Mouse (Mus musculus) layer of hippocampus, adult 11-12 months (tissue): Measurements from ENCODE around the gene Gm20388.

Experiments used
- DNase-seq: peaks from one replicate; pipeline ENCODE4 v3.0.0; 2022; ENCODE audit warnings: low spot score

The Gm20388 gene

DNA sequence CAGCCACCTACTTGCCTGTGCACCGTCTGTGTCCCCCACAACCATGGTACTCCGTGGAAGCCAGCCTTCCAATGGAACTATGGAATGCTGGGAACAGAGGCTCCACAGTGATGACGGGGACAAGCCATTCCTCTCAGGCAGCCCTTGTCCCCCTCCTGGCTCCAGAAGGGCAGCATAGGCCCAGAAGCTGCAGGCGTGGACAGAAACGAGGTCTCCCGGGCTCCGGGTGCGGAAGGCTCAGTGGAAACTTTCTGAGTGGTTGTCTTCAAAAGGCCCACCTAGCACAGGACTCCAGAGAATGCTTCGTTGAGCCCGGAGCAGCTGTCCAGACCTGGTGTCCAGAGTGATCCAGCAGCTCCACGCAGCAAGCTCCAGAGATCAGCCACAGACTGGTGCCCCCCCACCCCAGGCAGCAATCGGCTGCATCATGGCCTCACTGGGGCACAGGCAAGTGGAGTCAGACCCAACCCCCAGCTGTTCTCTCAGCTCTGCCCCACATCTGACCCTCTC, 1633.7 kb downstream of the Gm20388 start, which contains the start of gene 1700018B08Rik:
Gene 1700018B08Rik (minus strand): TSS at position 45 of the 510 bp plus-strand sequence.
- DNase-seq = no peak

DNA sequence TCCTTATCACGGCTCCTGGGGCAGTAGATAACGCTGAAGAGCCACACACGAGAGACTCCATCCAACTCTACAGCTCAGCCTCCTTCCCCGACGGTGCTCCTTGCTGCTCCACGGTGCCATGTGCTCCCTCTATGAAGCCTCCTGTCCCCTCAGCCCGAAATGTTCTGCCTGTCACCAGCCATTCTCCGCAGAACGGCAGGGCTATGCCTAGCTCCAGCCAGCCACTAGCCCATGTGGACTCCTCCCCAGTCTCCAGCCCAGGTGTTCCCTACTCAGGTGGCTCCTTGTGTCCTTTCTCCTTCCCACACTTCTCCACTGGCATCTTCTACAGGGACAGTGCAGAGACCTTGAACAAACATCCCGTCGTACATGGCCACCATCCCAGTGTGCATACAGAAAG, 1634.3 kb downstream of the Gm20388 start:
- DNase-seq = no peak

DNA sequence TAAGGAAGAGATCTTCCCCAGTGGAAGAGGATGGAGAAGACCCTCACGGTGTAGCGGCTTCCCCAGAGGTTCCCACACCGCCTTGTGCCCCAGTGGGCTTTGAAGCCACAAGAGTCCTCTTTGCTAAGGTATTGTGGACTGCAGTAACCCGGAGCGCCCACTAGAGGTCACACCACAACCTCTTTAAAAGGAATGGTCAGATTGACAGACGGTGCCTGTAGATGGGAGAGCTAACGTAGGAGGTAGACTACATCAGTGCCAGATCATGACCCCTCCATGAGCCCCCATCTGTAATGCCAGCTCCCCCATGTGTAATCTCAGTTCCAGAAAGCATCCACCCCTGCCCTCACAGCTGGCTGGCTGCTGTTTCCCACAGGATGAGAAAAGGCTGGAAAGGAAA, 1636.5 kb downstream of the Gm20388 start:
- peak; percentile 77 for DNase-seq

DNA sequence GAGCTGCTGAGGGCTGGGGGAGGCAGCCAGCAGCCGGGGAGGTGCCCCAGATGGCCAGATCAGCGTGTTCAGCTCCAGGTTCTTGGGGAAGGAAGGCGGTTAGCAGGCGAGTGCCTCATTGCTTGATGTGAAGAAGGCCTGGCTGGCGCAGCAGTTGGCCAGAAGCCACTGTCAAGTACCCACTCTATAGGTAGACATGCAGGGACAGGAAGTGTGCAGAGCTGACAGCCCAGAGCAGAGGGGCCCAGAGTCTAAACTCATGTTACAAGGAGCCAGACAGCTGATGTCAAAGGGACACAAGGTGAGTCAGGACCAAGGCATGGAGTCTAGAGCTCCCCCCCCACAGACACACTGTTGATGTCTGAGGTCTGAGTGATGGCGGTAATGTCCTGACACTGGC, 1639.4 kb downstream of the Gm20388 start:
- DNase-seq = no peak

DNA sequence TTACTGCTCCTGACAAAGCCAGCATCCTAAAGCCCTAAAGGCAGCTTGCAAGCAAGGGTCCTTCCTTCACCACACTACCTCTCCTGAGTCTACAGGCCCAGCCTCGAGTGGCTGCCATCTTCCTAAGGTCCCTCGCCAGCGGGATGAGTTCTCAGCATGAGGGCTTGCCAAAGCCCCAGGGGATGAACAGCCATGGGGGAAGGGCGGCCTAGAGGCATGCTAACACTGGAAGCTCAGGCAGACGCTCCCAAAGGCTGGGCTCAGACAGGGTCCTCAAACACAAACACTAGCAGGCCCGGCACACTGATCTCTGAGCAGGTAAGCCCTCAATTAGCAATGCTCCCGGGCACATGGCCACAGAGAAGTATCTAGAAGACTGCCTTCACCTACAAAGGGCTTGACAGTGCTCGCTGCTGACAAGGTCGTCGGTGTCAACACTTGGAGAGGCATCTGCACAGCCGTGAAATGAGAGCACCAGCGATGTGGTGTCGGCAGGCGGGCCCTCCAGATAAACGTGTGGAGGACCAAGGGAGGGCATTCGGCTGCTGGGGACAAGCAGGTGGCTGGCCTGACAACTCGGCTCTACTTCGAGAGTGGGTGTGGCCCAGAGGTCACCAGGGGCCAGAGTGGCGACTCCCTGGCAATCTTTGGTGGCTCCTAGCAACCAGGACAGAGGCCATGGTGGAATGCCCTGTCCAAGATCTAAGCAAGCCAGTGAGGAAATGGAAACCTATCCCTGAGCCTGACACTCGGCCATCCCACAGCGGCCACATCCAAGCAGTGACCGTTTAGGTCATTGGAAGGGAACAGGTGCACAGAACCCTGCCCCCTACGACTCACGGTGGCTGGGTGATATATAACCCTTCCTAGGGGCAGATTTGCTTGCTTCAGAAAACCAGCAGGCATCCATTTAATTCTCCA, 1640.7 kb downstream of the Gm20388 start:
- DNase-seq = no peak

DNA sequence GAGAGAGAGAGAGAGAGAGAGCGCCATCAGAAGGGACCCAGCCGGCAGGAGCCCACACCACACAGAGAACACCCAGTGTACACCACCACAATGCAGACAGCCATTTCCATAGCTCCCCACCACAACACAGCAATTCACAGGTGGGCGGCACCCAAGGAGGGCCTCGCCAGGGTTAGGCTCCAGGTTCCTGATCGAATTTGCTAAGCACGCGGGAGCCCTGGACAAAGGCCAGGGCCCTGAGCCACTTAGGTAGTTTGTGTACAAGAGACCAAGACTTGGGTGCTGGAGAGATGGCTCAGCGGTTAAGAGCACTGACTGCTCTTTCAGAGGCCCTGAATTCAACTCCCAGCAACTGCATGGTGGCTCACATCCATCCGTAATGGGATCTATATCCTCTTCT, 1641.9 kb downstream of the Gm20388 start:
- DNase-seq = no peak

DNA sequence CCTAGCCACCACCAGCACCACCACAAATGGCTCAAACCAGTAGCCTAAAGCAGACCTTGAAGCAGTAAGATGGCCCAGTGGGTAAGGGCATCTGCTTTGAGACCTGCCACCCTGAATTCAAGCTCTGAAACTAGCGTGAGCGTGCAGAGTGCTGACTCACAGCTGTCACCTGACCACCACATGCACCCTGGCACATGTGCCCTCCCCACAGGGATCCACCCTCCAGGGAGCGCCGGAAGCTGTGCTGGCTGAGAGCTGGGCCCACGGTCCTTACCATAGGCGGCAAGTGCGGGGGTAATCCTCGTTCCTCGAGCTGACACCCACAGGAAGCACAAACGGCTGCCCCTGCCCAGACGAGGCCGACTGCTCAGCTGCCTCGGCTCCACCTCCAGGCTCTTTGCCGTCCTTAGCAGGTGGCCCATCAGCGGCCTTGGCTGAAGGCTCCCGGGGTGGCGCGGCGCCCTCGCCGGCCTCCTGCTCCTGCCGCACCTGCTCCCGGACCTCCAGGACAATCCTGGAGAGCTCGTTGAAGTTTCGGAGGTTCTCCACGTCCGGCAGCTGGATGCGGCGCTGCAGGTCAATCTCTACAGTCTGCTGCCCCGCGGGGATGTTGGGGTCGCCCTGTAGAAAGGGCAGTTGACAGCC, 1643.3 kb downstream of the Gm20388 start:
- DNase-seq = no peak

DNA sequence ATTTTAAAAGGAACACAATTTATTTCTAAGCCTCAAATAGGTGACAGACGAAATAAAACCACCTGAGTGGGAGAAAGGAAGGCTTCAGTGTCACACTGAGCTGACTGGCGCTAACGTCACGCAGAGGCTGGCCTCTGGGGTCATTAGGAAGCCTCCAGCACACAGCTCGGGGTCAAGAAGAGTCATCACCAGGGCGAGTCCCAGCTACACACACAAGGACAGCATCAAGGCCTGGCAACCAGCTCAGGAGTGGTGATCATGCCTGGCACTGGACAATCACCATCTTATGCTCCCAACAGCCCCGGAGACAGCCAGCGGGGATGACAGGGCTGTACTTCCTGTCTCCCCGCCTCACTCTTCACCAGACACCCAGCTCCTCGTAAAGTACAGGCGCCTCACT, 1647.1 kb downstream of the Gm20388 start:
- no peak for DNase-seq

DNA sequence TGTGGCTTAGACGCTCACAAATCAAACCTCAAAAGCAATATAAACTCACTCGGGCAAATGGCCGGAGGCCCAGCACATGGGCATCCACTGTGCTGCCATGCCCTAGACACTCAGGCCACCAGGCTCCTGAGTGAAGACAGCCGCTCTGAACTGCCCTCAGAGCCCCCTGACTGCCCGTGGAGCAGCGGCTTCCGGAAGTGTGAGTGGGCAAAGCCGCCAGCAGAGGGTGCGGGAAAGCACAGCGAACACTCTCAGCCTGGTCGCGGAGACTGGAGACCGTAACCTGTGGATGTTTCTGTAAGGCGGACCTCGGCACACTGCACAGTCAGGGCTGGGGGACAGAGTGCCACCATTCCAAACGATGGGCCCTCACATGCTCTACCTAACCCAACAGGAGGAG, 1647.9 kb downstream of the Gm20388 start:
- DNase-seq = no peak

DNA sequence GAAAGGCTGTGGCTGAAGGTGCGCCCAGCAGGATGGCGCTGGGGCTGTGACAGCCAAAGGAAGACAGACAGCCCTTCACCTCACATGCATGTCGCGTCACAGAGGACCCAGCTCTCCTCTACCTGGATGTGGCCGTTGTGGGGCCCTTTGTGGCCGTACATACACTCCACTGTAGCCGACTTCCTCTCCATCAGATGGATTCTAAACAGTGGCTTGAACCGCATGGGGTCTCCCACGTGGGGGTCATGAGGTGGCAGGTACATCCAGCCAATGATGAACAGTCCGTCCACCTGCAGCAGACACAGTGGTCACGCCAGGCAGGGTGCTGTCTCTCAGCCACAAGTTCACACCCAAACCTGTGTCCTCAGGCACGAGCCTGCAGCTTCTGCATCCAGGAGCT, 1649.2 kb downstream of the Gm20388 start:
- no peak for DNase-seq

DNA sequence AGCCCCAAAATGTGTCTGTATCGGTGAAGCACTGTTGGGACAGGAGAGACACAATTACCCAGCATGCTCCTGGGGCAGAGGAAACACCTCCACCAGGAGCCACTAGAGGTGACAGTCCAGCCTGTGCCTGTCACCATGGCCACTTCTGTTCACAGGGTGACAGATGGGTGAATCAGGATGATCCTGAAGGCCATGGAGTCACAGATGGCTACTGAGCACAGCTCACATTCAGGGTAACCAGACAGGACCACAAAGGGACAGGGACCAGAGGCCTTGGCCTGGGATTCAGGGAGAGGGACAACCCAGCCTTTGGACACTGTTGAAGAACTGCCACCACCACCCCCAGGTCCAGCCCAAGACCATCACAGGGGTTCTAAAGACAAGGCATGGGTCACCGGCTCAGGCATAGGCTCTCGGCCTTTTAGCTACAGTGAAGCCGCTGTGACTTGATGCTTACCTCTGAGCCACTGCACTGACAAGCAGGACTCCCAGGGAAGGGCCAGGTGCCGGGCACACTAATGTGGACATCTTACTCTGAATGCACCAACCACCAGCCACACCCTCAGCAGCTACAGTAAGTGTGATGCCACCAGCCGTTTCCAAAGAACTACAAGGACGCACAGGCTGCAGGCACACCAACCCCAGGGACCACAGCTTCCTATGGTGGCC, 1649.9 kb downstream of the Gm20388 start:
- no peak for DNase-seq

DNA sequence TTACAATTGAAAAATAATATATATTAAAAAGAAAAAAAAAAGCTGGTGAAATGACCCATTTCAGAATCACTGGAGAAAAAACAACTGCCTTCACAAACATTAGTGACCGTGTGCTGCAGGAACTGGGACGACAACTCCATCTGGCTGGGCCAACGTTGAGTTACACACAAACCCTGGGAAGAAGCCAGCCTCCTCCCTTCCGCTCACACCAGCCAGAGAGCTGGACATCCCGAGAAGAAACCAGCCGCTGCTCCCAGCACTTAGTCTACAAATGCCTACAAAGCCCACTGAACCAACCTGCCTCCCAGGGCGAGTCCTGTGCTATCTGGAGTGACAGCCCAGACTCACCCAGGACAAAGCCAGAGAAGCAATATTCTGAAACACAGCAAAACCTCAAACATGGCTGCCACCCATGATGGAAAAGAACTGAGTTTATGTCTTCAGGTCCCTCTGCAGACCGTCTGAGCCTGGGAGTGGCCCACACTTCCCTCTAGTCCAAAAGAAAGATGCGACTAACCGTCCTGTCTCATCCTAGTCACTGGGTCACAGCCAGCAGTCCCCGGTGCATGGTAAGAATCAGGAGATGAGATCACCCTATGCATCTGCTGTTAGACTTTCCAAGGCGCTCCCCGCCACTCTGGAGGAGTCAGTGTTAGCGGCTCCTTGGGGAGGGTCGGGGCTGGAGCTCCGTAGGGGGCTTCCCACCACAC, 1651.2 kb downstream of the Gm20388 start:
- no peak for DNase-seq

DNA sequence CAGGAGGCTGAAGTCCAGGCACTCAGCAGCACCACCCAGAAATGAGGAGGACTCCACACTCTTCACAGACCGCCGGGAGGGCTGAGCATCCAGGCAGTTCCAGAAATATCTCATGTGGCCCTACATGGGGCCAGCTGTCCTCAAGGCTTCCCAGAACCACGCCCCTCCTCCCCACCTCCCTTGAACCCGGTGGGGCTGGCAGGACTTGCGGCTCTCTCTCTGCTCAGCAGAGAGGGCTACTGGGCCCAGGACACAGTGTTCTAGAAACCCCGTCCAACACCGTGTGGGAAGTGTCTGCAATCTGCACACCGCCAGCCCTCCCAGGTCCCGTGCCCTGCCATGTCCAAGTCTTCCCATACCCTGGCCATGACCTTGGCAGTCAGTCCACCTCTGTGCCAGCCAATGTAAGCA, 1652.3 kb downstream of the Gm20388 start:
- DNase-seq = no peak

DNA sequence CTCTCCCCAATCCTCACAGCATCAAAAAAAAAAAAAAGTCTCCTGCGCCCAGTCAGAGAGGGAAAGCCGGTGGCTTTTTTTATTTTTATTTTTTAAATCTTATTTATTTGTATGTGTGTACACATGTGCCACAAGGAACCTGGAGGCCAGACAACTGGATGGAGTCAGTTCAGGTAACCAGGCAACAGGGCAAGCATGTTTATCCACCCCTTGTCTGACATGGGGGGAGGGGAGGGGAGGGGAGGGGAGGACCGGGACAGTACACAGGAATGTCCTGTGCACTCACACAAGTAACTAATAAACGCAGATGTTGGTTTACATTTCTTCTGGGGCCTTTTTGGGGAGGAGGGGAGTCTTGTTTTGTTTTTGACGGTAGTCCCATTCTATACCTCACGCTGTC, 1653.1 kb downstream of the Gm20388 start:
- no peak for DNase-seq

DNA sequence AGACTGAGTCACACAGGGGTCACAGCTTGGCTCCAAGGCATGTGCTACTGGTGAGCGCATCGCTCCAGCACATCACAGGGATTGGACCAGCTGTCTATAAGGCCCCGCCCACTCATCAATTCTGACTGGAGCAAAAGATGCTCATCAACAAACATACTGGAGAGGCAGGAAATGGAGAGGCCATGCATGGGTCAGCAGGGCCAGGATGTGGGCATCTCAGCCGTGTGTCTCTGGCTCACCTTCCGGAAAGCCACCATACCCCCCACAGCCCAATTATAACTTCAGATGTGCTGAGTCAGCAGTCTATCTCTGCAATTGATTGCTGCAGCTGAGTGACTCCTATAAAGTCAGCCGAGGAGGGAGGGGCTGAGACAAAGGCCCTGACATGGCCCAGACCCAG, 1657.7 kb downstream of the Gm20388 start:
- no peak for DNase-seq

DNA sequence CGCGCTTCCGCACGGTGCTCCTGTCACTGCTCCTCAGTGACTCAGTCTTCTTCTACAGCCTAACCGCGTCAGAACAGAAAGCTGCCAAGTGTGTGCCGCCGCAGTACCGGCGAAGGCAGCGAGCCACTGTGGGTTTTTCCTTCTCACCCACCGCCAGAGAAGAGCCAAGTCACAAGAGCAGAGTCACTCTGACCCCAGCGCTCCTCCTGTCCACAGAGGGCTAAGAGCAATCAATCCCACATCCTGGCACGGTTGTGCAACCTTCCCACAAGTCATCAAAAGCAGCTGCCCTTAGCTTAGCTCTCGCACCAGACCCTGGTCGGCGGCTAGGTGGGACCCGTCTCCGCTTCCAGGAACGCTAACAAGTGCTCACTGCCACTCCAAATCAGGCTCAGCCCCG, 1659.7 kb downstream of the Gm20388 start:
- no peak for DNase-seq

DNA sequence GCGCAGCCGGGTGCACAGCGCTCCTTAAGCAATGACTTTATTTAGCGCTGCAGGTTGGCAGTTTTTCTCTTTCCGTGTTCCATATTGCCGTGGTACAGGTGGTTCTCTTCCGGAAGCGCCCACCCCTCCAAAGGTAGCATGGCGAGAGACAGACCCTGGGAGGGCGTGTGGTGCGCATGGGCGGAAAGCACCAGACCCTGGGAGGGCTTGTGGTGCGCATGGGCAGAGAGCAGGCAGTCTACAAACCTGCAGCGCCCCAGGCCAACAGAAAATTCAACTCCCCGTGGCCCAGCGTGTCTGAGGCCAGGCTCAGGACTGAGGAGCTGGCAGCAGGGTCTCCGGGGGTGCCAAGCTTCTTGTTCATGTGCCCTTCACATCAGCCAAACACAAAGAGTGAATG, 1660.2 kb downstream of the Gm20388 start:
- no peak for DNase-seq

DNA sequence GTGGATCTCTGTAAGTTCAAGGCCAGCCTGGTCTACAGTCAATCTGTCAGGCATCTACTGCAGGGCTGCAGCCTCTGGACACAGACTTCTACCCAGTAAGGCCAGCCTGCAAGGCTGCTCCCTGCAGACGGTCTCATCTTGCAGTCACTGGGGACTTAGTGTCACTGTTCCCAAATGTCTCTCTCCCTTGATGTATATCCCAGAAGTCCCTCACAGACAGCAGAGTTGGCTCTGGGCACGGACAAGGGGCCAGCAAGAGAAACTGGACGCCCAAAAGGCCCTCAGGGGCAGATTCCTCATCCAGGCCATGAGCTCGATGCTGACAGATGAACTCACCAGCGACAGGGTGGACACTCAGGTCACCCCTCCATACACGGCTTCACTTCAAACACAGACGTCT, 1661.5 kb downstream of the Gm20388 start:
- no peak for DNase-seq

DNA sequence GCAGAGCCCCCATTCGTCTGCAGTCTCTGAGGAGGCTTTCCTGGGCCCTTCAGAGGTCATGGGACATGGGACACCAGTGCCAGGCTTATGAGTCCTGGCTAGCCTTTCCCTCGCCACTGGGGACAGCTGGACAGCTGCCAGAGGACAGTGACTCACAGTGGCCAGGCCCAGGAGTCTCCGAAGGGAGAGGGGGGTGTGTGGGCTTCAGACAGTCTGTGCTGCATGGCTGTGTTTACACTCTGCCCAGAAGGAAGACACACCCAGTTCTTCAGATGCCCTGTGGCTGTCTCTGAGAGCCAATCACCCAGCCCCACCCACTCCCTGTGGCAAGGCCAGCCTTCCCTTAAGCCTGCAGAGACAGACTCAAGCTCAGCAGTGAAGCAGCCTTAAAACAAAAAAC, 1662.6 kb downstream of the Gm20388 start:
- DNase-seq = peak; percentile 60

DNA sequence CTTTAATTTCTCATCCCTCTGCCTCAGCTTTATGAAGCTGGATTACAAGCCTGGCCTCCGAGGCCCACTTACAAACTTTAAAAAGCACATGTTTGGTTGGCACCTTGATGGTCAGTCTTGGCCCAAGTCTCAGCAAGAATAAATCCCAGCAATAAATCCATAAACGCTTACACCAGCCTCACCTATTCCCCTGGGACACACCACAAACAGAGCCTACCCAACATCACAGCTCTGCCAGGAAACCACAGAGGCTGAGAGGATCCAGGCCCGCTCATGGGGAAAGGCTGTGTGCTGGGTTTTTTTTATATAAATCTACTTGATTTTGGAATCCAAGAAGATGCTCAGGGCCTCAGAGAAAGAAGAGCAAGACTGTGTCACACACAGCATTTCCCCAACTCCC, 1665.0 kb downstream of the Gm20388 start:
- no peak for DNase-seq

DNA sequence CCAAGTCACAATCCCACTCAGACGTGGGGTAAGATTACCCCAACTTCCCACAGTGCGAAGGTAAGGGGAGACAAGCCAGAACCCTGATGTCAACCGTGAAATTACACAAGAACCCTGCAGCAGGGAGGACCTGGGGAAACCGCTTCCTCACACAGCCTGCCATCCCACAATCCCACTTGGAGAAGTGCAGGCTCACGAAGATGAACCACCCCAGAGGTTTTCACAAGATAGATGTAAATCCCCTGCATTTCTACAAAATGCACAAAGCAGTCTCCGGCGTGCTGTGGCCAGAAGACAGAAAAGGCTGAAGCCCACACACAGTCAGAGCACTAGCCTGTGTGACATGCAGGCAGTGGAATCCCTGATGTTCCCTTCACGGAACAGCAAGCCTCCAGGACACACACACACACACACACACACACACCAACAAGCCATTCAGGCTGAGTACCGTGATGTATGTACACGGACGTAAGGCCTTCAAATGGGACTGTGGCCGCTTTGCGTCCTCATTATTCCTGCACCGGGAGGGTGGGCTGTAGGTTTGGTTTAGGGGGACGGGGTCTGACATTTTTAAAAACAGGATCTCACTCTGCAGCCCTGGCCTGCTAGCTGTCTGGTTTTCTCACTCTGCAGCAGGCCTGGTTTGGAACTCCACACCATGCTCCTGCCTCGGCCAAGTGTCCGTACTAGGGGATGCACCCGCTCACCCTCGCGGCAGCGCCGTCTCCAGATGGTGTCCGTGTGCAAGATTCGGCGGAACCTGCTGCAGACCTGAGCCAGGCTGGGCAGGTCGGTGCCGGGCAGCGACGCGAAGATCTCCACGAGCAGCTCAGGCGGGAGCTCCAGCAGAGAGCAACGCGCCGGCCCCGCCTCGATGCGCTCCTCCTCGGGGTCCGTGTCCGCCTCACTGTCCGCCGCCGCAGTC, 1667.4 kb downstream of the Gm20388 start:
- no peak for DNase-seq
